Mouse (Mus musculus): ENCODE results near the gene Zdhhc18. TPM values are rescaled to one million over a fixed set of nuclear protein-coding genes. Genes with fewer than 3 reads are reported as not detected.

Zdhhc18 gene
- total and polyA plus RNA-seq, 2 experiments from 2014 or later, result 1.7 to 11.4 TPM

GRCm38 (mm10) chr4:133674331-133674695 is 24.4 kb upstream of the Zdhhc18 start:
- peaks cover 33% of the 10 kb centered on the region for H3K4me1 ChIP-seq (ENCODE audit: control insufficient read depth, insufficient read depth)
- TF ChIP-seq CTCF (IDR thresholded peaks at IDR 0.05; ENCODE audit: low read depth), result no peak
- TF ChIP-seq EP300 (IDR thresholded peaks at IDR 0.05; ENCODE audit: low read depth), result no peak
- ATAC-seq (ENCODE audit: insufficient read depth, low read depth) (no peak), DNase-seq (ENCODE audit: low spot score) (no peak)
- H3K9me3 ChIP-seq (replicated peaks; ENCODE audit: control insufficient read depth, low read length), result no peaks in the 10 kb centered on the region
- H3K4me2 ChIP-seq (ENCODE audit: low read depth, low read length), result peak overlapping the region; percentile 80
- 0 out of 2 replicates have a peak overlapping the region, but pooled peaks have one; percentile 11 for H3K9ac ChIP-seq (replicated peaks; ENCODE audit: low read depth, low read length)
- WGBS, result 58% methylated on average over 8 of the region's 8 CpGs
- H3K36me3 ChIP-seq (replicated peaks; ENCODE audit: control insufficient read depth, insufficient read depth, low read length), result peaks cover 5% of the 10 kb centered on the region; the same call in 1 of the 2 replicates
- H3K27ac ChIP-seq (ENCODE audit: low read depth), result peak overlapping the region; percentile 100
- H3K4me3 ChIP-seq (ENCODE audit: low read depth, low read length), result 0 out of 2 replicates have a peak overlapping the region, but pooled peaks have one; percentile 86
- no peaks in the 10 kb centered on the region for H3K27me3 ChIP-seq (ENCODE audit: control insufficient read depth, insufficient read depth, low read length)

- H3K9me3 ChIP-seq (replicated peaks; ENCODE audit: control insufficient read depth, low read length), result no peaks in the 10 kb centered on the region
- DNase-seq (ENCODE audit: low spot score), result peak; percentile 57
- peak overlapping the region; percentile 80 for H3K4me2 ChIP-seq (ENCODE audit: low read depth, low read length)
- ATAC-seq (ENCODE audit: insufficient read depth, low read depth), result no peak
- TF ChIP-seq EP300 (IDR thresholded peaks at IDR 0.05; ENCODE audit: low read depth) (0 out of 2 replicates have a peak, but pooled peaks have one; percentile 21), CTCF (IDR thresholded peaks at IDR 0.05; ENCODE audit: low read depth) (no peak)
- peaks cover 7% of the 10 kb centered on the region for H3K36me3 ChIP-seq (replicated peaks; ENCODE audit: control insufficient read depth, insufficient read depth, low read length)
- WGBS, result 24% methylated on average over 10 of the region's 10 CpGs
- H3K4me3 ChIP-seq (ENCODE audit: low read depth, low read length), result peak overlapping the region; percentile 86; the same call in 1 of the 2 replicates
- peak overlapping the region; percentile 100 for H3K27ac ChIP-seq (ENCODE audit: low read depth)
- H3K9ac ChIP-seq (replicated peaks; ENCODE audit: low read depth, low read length), result peak overlapping the region; percentile 11; the same call in 1 of the 2 replicates
- H3K27me3 ChIP-seq (ENCODE audit: control insufficient read depth, insufficient read depth, low read length), result no peaks in the 10 kb centered on the region
- peaks cover 33% of the 10 kb centered on the region for H3K4me1 ChIP-seq (ENCODE audit: control insufficient read depth, insufficient read depth)
Observed at GRCm38 (mm10) chr4:133673666-133674330, 23.8 kb upstream of the Zdhhc18 start.

- WGBS, result 1% methylated on average over 23 of the region's 24 CpGs
- H3K9me3 ChIP-seq (replicated peaks; ENCODE audit: control insufficient read depth, low read length), result no peaks in the 10 kb centered on the region
- H3K27ac ChIP-seq (ENCODE audit: low read depth), result peak overlapping the region; percentile 100
- H3K36me3 ChIP-seq (replicated peaks; ENCODE audit: control insufficient read depth, insufficient read depth, low read length), result peaks cover 9% of the 10 kb centered on the region
- DNase-seq (ENCODE audit: low spot score) (peak; percentile 65), ATAC-seq (ENCODE audit: insufficient read depth, low read depth) (peak; percentile 16)
- peak overlapping the region; percentile 88 for H3K9ac ChIP-seq (replicated peaks; ENCODE audit: low read depth, low read length)
- TF ChIP-seq EP300 (IDR thresholded peaks at IDR 0.05; ENCODE audit: low read depth) (no peak), CTCF (IDR thresholded peaks at IDR 0.05; ENCODE audit: low read depth) (no peak)
- no peaks in the 10 kb centered on the region for H3K27me3 ChIP-seq (ENCODE audit: control insufficient read depth, insufficient read depth, low read length)
- H3K4me3 ChIP-seq (ENCODE audit: low read depth, low read length), result peak overlapping the region; percentile 86
- peaks cover 33% of the 10 kb centered on the region for H3K4me1 ChIP-seq (ENCODE audit: control insufficient read depth, insufficient read depth)
- peak overlapping the region; percentile 80 for H3K4me2 ChIP-seq (ENCODE audit: low read depth, low read length)
Observed at GRCm38 (mm10) chr4:133672845-133673647, 23.1 kb upstream of the Zdhhc18 start.

GRCm38 (mm10) chr4:133671881-133672844 is 22.2 kb upstream of the Zdhhc18 start, which contains the start of gene Pigv:
TSS of gene Pigv (minus strand) at chr4:133672647.
- DNase-seq (ENCODE audit: low spot score) (peak; percentile 86), ATAC-seq (ENCODE audit: insufficient read depth, low read depth) (peak; percentile 91)
- peaks cover 33% of the 10 kb centered on the region for H3K4me1 ChIP-seq (ENCODE audit: control insufficient read depth, insufficient read depth)
- peak within 1 kb of the TSS; percentile 80 for H3K4me2 ChIP-seq (ENCODE audit: low read depth, low read length)
- under 1% methylated on average over 37 of the region's 76 CpGs for WGBS
- peak within 1 kb of the TSS; percentile 100 for H3K27ac ChIP-seq (ENCODE audit: low read depth)
- peak within 1 kb of the TSS; percentile 86 for H3K4me3 ChIP-seq (ENCODE audit: low read depth, low read length)
- peaks cover 13% of the 10 kb centered on the region for H3K36me3 ChIP-seq (replicated peaks; ENCODE audit: control insufficient read depth, insufficient read depth, low read length)
- H3K9ac ChIP-seq (replicated peaks; ENCODE audit: low read depth, low read length), result peak within 1 kb of the TSS; percentile 88
- H3K9me3 ChIP-seq (replicated peaks; ENCODE audit: control insufficient read depth, low read length), result no peaks in the 10 kb centered on the region
- TF ChIP-seq EP300 (IDR thresholded peaks at IDR 0.05; ENCODE audit: low read depth), result no peak
- peak; percentile 2; the same call in 1 of the 2 replicates for TF ChIP-seq CTCF (IDR thresholded peaks at IDR 0.05; ENCODE audit: low read depth)
- H3K27me3 ChIP-seq (ENCODE audit: control insufficient read depth, insufficient read depth, low read length), result no peaks in the 10 kb centered on the region
